Mouse (Mus musculus): ENCODE results near the gene Cpn2. TPM values are rescaled to one million over a fixed set of nuclear protein-coding genes. Genes with fewer than 3 reads are reported as not detected.

Cpn2 gene
- total and polyA plus RNA-seq, 2 experiments from 2014 or later, result 0.19 to 1.2 TPM

- no peak overlapping the region for H3K9ac ChIP-seq (replicated peaks; ENCODE audit: low read depth, low read length)
Measured at GRCm38 (mm10) chr16:30266561-30266960, 738 bp downstream of the Cpn2 start.

DNA sequence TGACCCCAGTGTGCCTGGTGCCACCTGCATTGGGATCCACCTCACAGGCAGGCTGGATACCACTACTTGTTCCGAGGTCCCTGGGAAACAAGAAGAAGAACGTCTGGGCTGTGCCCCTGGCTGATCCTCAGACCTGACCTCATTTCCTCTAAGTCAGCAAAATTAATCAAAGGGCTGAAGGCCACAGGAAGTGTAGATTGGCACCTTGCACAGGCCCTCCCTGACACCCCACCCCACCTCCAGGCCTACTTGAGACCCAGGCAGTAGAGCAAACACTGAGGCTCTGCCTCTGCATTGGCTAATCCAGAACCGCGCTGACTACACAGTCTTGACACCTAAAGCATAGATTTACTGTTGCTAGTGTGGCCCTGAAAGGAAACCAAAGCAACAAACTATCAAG, 1.7 kb downstream of the Cpn2 start:
- TF ChIP-seq EP300 (IDR thresholded peaks at IDR 0.05; ENCODE audit: low read depth) (no peak), CTCF (IDR thresholded peaks at IDR 0.05; ENCODE audit: low read depth) (no peak)
- ATAC-seq (ENCODE audit: insufficient read depth, low read depth), result no peak
- Histone ChIP-seq H3K27ac (ENCODE audit: low read depth) (no peak overlapping the region), H3K4me1 (ENCODE audit: control insufficient read depth, insufficient read depth) (no peaks in the 10 kb centered on the region), H3K27me3 (ENCODE audit: control insufficient read depth, insufficient read depth, low read length) (no peaks in the 10 kb centered on the region), H3K4me2 (ENCODE audit: low read depth, low read length) (no peak overlapping the region), H3K9ac (replicated peaks; ENCODE audit: low read depth, low read length) (no peak overlapping the region), H3K36me3 (replicated peaks; ENCODE audit: control insufficient read depth, insufficient read depth, low read length) (no peaks in the 10 kb centered on the region), H3K9me3 (replicated peaks; ENCODE audit: control insufficient read depth, low read length) (no peaks in the 10 kb centered on the region), H3K4me3 (ENCODE audit: low read depth, low read length) (no peak overlapping the region)
- no peak for DNase-seq (ENCODE audit: low spot score)
- WGBS, result 73% methylated on average over 4 of the region's 4 CpGs

More at GRCm38 (mm10) chr16:30266561-30266960, 738 bp downstream of the Cpn2 start:
- ATAC-seq (ENCODE audit: insufficient read depth, low read depth) (no peak), DNase-seq (ENCODE audit: low spot score) (no peak)
- 80% methylated on average over 5 of the region's 5 CpGs for WGBS
- Histone ChIP-seq H3K4me3 (ENCODE audit: low read depth, low read length) (no peak overlapping the region), H3K4me2 (ENCODE audit: low read depth, low read length) (no peak overlapping the region), H3K27me3 (ENCODE audit: control insufficient read depth, insufficient read depth, low read length) (no peaks in the 10 kb centered on the region), H3K4me1 (ENCODE audit: control insufficient read depth, insufficient read depth) (no peaks in the 10 kb centered on the region), H3K27ac (ENCODE audit: low read depth) (no peak overlapping the region), H3K9me3 (replicated peaks; ENCODE audit: control insufficient read depth, low read length) (no peaks in the 10 kb centered on the region), H3K36me3 (replicated peaks; ENCODE audit: control insufficient read depth, insufficient read depth, low read length) (no peaks in the 10 kb centered on the region)
- no peak for TF ChIP-seq EP300 (IDR thresholded peaks at IDR 0.05; ENCODE audit: low read depth)
- no peak for TF ChIP-seq CTCF (IDR thresholded peaks at IDR 0.05; ENCODE audit: low read depth)

DNA sequence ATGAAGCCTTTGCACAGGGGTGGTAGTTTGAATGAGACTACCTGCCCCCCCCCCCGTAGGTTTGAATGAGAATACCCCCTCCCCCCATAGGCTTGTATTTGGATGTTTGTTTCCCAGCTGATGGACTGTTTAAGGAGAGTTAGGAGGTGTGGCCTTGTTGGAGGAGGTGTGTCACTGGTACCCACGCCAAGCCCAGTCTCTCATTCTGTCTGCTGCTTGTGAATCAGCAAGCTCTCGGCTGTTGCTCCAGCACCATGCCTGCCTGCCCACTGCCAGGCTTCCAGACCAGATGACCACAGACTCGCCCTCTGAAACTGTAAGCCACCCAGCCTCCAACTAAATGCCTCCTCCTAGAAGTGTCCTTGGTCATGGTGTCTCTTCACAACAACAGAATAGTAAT, 4.1 kb downstream of the Cpn2 start:
- Histone ChIP-seq H3K9me3 (replicated peaks; ENCODE audit: control insufficient read depth, low read length) (no peaks in the 10 kb centered on the region), H3K4me2 (ENCODE audit: low read depth, low read length) (no peak overlapping the region), H3K9ac (replicated peaks; ENCODE audit: low read depth, low read length) (no peak overlapping the region), H3K36me3 (replicated peaks; ENCODE audit: control insufficient read depth, insufficient read depth, low read length) (no peaks in the 10 kb centered on the region), H3K27me3 (ENCODE audit: control insufficient read depth, insufficient read depth, low read length) (no peaks in the 10 kb centered on the region), H3K4me1 (ENCODE audit: control insufficient read depth, insufficient read depth) (no peaks in the 10 kb centered on the region; the same call in 1 of the 2 replicates), H3K27ac (ENCODE audit: low read depth) (no peak overlapping the region), H3K4me3 (ENCODE audit: low read depth, low read length) (no peak overlapping the region)
- WGBS, result 52% methylated on average over 4 of the region's 4 CpGs
- no peak for DNase-seq (ENCODE audit: low spot score)
- ATAC-seq (ENCODE audit: insufficient read depth, low read depth), result no peak
- TF ChIP-seq CTCF (IDR thresholded peaks at IDR 0.05; ENCODE audit: low read depth), result no peak
- no peak for TF ChIP-seq EP300 (IDR thresholded peaks at IDR 0.05; ENCODE audit: low read depth)

- ATAC-seq (ENCODE audit: insufficient read depth, low read depth) (no peak), DNase-seq (ENCODE audit: low spot score) (peak; percentile 58)
- no peaks in the 10 kb centered on the region for H3K27me3 ChIP-seq (ENCODE audit: control insufficient read depth, insufficient read depth, low read length)
- no peak overlapping the region for H3K4me2 ChIP-seq (ENCODE audit: low read depth, low read length)
- H3K9ac ChIP-seq (replicated peaks; ENCODE audit: low read depth, low read length), result no peak overlapping the region
- no peaks in the 10 kb centered on the region for H3K9me3 ChIP-seq (replicated peaks; ENCODE audit: control insufficient read depth, low read length)
- H3K4me3 ChIP-seq (ENCODE audit: low read depth, low read length), result no peak overlapping the region
- H3K4me1 ChIP-seq (ENCODE audit: control insufficient read depth, insufficient read depth), result no peaks in the 10 kb centered on the region; the same call in 1 of the 2 replicates
- TF ChIP-seq CTCF (IDR thresholded peaks at IDR 0.05; ENCODE audit: low read depth) (peak; percentile 82), EP300 (IDR thresholded peaks at IDR 0.05; ENCODE audit: low read depth) (no peak)
- H3K36me3 ChIP-seq (replicated peaks; ENCODE audit: control insufficient read depth, insufficient read depth, low read length), result no peaks in the 10 kb centered on the region
- no peak overlapping the region for H3K27ac ChIP-seq (ENCODE audit: low read depth)
- WGBS, result 0% methylated on average over 2 of the region's 2 CpGs
Measured at GRCm38 (mm10) chr16:30262664-30263063, 4.6 kb downstream of the Cpn2 start.

DNA sequence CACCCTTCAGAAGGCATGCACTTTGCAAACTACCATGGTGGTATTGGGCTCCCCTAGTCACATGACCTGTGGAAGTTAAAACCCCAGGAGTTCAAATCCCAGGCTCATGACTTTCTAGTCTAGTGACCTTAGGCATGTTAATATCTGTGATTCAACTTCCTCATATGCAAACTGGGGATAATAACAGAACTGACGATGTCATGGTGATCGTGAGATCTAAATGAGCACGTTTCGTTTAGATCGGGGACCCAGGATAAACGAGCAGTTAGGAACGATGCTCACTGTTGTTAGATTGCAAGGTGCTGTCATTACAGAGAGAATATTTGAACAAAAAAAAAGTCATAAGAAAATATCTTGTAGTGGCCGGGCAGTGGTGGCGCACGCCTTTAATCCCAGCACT, 5.1 kb downstream of the Cpn2 start:
- Histone ChIP-seq H3K36me3 (replicated peaks; ENCODE audit: control insufficient read depth, insufficient read depth, low read length) (no peaks in the 10 kb centered on the region), H3K4me3 (ENCODE audit: low read depth, low read length) (no peak overlapping the region), H3K27me3 (ENCODE audit: control insufficient read depth, insufficient read depth, low read length) (no peaks in the 10 kb centered on the region), H3K4me2 (ENCODE audit: low read depth, low read length) (no peak overlapping the region), H3K9me3 (replicated peaks; ENCODE audit: control insufficient read depth, low read length) (no peaks in the 10 kb centered on the region), H3K27ac (ENCODE audit: low read depth) (no peak overlapping the region), H3K9ac (replicated peaks; ENCODE audit: low read depth, low read length) (no peak overlapping the region), H3K4me1 (ENCODE audit: control insufficient read depth, insufficient read depth) (no peaks in the 10 kb centered on the region; the same call in 1 of the 2 replicates)
- WGBS, result 82% methylated on average over 10 of the region's 10 CpGs
- TF ChIP-seq CTCF (IDR thresholded peaks at IDR 0.05; ENCODE audit: low read depth), result no peak
- TF ChIP-seq EP300 (IDR thresholded peaks at IDR 0.05; ENCODE audit: low read depth), result no peak
- ATAC-seq (ENCODE audit: insufficient read depth, low read depth) (no peak), DNase-seq (ENCODE audit: low spot score) (no peak)

DNA sequence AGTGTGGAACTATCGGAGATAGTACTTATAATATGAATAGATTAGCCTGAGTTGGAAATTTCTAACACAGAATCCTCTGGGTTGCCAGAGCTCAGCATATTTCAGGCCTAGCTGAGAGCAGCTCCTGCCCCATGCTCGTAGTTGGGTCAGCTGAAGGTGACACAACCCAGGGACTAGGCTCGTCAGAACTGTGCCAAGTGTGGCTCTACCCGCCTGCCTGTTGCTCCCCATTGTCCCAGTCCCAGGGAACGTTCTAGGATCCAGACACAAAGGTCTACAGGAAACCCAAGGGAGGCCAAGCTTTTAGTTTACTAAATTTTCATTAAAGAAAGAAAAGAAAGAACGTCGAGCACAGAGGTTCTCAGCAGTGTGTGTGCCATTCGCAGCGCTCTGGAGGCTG, 6.0 kb downstream of the Cpn2 start:
- ATAC-seq (ENCODE audit: insufficient read depth, low read depth), result no peak
- Histone ChIP-seq H3K9ac (replicated peaks; ENCODE audit: low read depth, low read length) (no peak overlapping the region), H3K27ac (ENCODE audit: low read depth) (no peak overlapping the region), H3K4me3 (ENCODE audit: low read depth, low read length) (no peak overlapping the region), H3K4me2 (ENCODE audit: low read depth, low read length) (no peak overlapping the region), H3K4me1 (ENCODE audit: control insufficient read depth, insufficient read depth) (no peaks in the 10 kb centered on the region; the same call in 1 of the 2 replicates), H3K36me3 (replicated peaks; ENCODE audit: control insufficient read depth, insufficient read depth, low read length) (no peaks in the 10 kb centered on the region), H3K9me3 (replicated peaks; ENCODE audit: control insufficient read depth, low read length) (no peaks in the 10 kb centered on the region), H3K27me3 (ENCODE audit: control insufficient read depth, insufficient read depth, low read length) (no peaks in the 10 kb centered on the region)
- TF ChIP-seq CTCF (IDR thresholded peaks at IDR 0.05; ENCODE audit: low read depth) (no peak), EP300 (IDR thresholded peaks at IDR 0.05; ENCODE audit: low read depth) (no peak)
- DNase-seq (ENCODE audit: low spot score), result no peak
- 74% methylated on average over 9 of the region's 9 CpGs for WGBS
